Mouse (Mus musculus): Measurements from ENCODE around the gene Tlr12. TPM values are rescaled to one million over a fixed set of nuclear protein-coding genes. Genes with fewer than 3 reads are reported as not detected.

Gene Tlr12
- polyA plus RNA-seq, 1 experiment from 2014 or later: 0.41 TPM

Other genes starting within 250 kb of the Tlr12 start
- gene Zscan20, start 8.5 kb downstream of the Tlr12 start, polyA plus RNA-seq (2016; fragmentation: Nextera tagmentation; extraction: Ambion mirVana): 7.1 and 7.8 TPM in 2 replicates
- gene Phc2, start 36.1 kb upstream of the Tlr12 start, polyA plus RNA-seq (2016; fragmentation: Nextera tagmentation; extraction: Ambion mirVana): 69.5 and 84.4 TPM in 2 replicates
- 0.09 and 0.12 TPM in 2 replicates for gene A3galt2, start 136.7 kb upstream of the Tlr12 start, polyA plus RNA-seq (2016; fragmentation: Nextera tagmentation; extraction: Ambion mirVana)
- gene Zfp362, start 187.4 kb upstream of the Tlr12 start, polyA plus RNA-seq (2016; fragmentation: Nextera tagmentation; extraction: Ambion mirVana): 38.7 and 39.0 TPM in 2 replicates

All from embryonic facial prominence, embryonic 10.5 days (tissue).